Mouse (Mus musculus): ENCODE data around the gene Gm37240. TPM values are rescaled to one million over a fixed set of nuclear protein-coding genes. Genes with fewer than 3 reads are reported as not detected.

Gene Gm37240
- total RNA-seq, 2 experiments from 2014 or later: 35.3 to 39.6 TPM

DNA sequence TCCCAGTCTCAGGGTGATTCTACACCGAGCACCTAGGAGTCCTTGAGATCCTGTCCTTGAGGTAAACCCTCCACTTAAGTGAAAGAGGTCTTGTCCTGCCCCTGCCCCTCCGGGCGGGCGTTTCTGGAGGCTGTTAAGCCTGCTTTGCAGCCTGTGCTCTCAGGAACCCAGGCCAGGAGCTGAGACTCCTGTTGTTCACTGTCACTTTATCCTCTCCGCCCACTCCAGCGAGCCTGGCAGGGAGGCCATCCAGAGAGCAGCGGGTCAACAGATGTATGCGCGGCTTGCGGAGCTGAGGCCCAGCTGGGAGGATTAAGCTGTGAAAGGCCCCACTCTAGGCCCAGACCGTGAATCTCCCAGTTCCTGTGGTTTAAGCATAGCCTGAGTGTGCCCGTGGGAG lies 701.5 kb downstream of the Gm37240 start:
- no peak for DNase-seq

DNA sequence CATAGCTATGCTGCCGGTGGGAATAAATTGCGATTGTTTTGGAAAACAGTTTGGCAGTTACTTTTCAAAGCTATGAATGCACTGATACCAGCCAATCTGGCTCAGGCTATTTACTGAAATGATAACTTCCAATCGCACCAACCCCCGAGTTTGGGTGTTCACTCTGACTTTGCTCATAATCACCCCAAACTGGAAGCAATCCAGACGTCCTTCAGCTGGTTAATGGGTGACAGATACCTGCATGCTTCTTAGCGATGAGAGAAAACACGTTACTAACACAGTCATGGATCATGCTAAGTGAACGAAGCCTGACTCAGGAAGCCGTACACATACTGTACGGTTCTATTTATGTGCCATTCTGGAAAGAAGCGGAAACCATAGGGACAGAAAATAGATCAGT lies 702.4 kb downstream of the Gm37240 start:
- no peak for DNase-seq

DNA sequence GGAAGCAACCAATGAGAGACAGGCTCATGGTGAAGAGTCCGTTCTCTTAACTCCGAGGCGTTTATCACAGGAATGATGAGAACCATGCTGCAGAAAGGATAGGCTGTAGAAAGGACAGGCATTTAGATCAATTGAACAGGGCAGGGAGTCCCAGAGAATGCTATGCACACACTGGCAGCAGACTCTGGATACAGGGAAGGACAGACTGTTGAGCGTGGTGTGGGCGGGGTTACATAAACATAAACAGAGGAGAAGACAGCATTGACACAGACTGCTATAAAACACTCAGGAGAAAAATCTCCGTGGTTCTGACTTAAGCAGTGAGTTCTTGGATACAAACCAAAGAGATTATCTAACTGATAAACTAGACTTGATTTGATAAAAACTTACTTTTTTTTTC lies 703.2 kb downstream of the Gm37240 start:
- no peak for DNase-seq

DNA sequence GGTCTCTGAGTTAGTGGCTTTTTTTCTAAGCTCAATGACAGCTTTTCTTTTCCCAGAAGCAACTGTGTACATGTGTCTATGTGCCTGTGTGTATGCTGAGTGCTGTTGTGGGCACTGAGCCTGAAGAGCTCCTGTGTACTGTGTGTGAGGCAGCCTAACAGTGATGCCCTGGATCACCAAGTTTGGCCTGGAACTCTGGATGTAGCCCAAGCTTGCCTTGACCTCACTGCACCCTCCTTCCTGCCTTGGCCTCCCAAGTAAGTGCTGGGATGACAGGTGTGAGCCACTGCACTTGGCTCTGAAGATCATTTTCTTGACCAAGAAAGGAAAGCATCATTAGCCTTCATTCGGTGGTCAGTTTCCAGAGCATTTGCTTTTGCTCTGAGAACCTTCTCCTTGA lies 710.6 kb downstream of the Gm37240 start:
- DNase-seq: peak; percentile 72

- DNase-seq: no peak
Observed at GRCm38 (mm10) chr3:85174542-85175469, 712.5 kb downstream of the Gm37240 start.

DNA sequence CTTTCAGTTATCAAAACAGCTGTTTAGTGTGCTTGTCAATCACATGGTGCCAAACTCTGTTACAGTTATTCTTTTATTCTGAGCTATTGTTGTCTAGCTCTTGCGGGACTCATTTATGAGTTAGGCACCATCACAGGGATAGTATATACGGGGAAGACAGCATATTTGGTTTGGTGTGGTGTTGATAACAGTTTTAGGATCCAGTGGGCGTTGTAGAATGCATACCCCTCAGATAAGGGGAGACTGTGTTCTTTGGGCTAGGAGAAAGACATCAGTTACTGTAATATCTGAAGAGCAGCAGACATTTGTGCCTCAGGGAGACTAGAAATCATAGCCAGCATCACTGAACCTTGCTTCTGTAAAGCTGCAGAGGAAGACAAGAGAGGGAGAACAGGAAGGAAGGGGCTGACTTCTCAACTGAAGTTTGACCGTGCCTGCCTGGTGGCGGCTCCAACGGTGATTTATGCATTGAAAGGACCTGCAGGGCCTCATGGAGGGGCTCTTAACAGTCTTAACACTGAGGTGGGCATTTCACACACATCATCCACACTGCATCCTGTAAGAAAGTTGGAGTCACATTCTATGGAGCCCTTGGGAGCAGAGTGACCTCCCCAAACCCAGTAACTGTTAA lies 713.8 kb downstream of the Gm37240 start:
- DNase-seq: no peak

GRCm38 (mm10) chr3:85172532-85172931 lies 714.8 kb downstream of the Gm37240 start:
- DNase-seq: peak; percentile 21

DNA sequence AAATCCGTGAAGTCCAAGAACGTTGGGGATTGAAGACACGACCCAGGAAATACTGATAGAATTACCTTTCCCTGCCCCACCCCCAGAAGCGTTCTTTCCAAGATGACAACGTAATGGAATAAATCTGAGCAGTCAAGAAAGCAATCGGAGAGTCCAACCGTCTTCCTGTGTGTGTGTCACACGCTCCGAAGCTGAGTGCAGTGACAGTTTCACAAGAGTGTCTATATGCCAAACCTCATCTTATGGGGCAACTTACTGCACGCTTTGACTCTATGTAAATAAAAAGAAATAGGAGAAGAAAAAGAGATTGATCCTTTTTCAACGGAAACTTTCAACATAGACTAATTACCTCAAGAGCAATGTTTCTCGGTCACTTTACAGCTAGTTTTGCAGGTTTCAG lies 715.2 kb downstream of the Gm37240 start:
- no peak for DNase-seq

- DNase-seq: no peak
Observed at GRCm38 (mm10) chr3:85168816-85169215, 718.5 kb downstream of the Gm37240 start.

DNA sequence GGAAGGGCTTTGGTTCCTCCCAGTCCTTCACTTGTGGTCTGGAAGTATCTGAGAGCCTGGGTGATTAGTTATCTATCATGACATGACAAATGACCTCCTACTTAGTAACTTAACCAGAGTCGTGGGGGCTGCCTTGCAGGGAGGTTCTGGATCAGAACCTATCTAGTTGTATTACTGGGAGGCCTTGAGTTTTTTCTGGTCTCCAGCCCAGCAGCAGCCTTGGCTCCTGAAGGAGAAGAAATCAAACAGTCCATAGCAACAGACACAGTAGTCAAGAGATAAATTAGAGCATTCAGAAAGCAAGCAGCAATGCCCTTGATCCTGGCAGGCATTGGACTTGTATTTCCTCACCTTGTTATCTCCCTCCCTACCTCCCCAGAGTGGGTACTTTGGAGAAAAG lies 722.4 kb downstream of the Gm37240 start:
- DNase-seq: no peak

DNA sequence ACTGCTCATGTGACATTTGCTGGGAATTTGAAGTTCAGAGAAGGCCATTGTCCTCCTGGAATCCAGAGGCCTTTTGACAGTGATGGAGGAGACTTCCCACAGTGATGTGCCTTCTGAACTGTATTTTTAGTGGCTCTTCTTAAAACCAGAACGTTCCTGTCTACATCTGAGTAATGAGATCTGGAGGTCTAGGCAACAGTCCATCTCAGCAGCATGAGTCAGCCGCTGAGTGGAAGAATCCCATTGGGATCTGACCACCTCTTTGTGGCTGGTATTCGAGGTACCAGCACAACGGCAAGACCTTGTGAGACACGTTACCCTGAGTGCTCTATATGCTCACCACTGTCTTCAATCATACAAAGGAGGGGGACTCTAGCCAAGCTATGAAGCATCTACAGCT lies 723.9 kb downstream of the Gm37240 start:
- DNase-seq: no peak

DNA sequence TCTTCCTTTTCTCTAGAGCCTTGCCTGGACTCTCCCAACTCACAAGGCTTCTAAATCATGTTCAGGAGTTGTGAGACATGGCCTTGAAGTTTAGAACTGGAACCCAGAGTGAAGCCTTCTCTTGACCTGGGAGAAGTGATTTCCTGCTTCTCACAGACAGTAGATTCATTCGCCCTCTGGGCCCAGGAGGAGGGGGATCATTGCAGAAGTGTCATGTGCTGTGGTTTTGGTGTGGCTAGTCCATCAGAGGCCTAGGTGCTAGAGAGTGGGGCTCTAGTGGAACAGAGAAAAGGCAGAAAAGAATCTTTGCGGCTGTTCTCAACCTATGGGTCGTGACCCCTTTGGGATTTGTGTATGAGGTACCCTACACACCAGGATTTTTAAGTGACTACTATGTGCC lies 724.9 kb downstream of the Gm37240 start:
- no peak for DNase-seq

DNA sequence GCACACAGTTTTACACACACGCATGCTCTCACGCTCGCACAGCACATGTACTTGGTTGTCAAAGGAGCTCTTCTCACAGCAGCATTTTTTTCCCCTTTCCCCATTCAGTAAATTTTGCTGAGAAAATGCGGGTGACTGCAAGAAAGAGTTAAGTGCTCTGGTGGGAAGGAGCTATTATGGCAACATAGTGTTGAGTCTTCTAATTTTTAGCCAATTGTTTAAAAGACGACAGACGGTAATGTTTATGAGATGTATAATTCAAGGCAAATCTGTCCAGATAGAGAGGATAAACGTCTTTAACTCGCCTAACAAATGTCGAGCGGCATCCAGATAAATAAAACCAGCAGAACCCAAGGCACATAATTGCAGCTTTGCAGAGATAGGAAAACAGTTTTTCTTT lies 726.5 kb downstream of the Gm37240 start:
- DNase-seq: no peak

GRCm38 (mm10) chr3:85159631-85160030 lies 727.7 kb downstream of the Gm37240 start:
- no peak for DNase-seq

- no peak for DNase-seq
Observed at GRCm38 (mm10) chr3:85148816-85149215, 738.5 kb downstream of the Gm37240 start.

GRCm38 (mm10) chr3:85148038-85148550 lies 739.2 kb downstream of the Gm37240 start:
- DNase-seq: no peak

GRCm38 (mm10) chr3:85145568-85145967 lies 741.8 kb downstream of the Gm37240 start:
- no peak for DNase-seq

DNA sequence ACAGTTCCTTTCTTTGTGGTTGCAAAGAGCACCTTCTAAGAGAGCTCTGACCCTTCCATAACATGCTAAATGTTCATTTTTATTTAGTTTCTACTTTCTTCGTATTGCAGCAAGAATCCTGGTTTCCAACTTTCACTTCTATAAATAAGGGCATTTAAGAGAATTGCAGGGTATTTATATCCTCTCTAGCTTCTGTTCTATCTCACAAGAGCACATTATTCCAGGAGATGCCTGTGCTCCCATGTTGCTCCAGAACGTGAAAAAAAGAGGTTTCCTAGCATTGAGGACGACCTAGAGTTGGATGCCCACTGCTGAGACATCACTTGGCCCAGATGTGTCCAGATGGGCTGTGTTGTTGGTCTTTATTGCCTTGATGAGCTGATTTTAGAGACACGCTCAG lies 742.2 kb downstream of the Gm37240 start:
- no peak for DNase-seq

GRCm38 (mm10) chr3:85144425-85144824 lies 742.9 kb downstream of the Gm37240 start:
- no peak for DNase-seq

GRCm38 (mm10) chr3:85140488-85140887 lies 746.8 kb downstream of the Gm37240 start:
- DNase-seq: no peak

GRCm38 (mm10) chr3:85138407-85138806 lies 748.9 kb downstream of the Gm37240 start:
- DNase-seq: no peak

- no peak for DNase-seq
Observed at GRCm38 (mm10) chr3:85133561-85133960, 753.8 kb downstream of the Gm37240 start.

DNA sequence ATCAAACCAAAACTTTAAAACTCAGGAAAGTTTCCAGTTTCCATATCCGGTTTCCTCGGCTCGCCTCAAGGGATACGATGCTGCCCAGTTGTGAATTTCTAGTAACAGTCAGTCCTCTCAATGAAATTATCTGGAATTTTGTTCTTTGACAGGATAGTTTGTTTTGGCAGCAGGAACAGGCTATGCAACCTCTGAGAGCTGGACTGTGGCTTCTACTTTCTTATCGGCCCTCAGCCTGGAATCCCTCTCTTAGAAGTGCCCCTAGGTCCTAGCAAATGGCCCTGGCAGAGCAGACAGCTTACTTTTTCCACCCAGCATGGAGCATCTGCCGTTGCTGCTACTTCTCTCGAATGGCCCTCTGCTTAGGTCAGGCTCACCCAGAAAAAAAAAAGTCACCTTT lies 755.4 kb downstream of the Gm37240 start:
- no peak for DNase-seq

Measured in gastrocnemius, postnatal 25 days (tissue).